Mouse (Mus musculus) limb, embryonic 14.5 days (tissue): Measurements from ENCODE around the gene Scpep1. TPM values are rescaled to one million over a fixed set of nuclear protein-coding genes. Genes with fewer than 3 reads are reported as not detected.

ENCODE experiments used
- ATAC-seq: fragments of 200-750 bp; cut with Nextera tagmentation; 2 replicates; pipeline ENCODE4 v1.8.0; 2017; ENCODE audit warnings: low read depth, moderate number of reproducible peaks, moderate TSS enrichment; ENCODE audit not compliant: low FRiP score
- DNase-seq: peaks from one replicate; pipeline ENCODE4 v3.0.0-alpha.2; 2015; ENCODE audit warnings: low spot score
- H3K27ac ChIP-seq: fragments of 300-500 bp; sonication (generic); replicated peaks from 2 replicates; pipeline ENCODE4 v1.5.1; 2014; ENCODE audit warnings: low read depth, mild to moderate bottlenecking, low read length, moderate library complexity, mixed read lengths
- H3K27me3 ChIP-seq: fragments of 300-500 bp; sonication (generic); 2 replicates; pipeline ENCODE4 v1.6.1; 2014; ENCODE audit warnings: low read length, mixed read lengths; ENCODE audit not compliant: control insufficient read depth, insufficient read depth
- H3K36me3 ChIP-seq: fragments of 300-500 bp; sonication (generic); 2 replicates; pipeline ENCODE4 v1.6.1; 2014; ENCODE audit warnings: mild to moderate bottlenecking, low read length, moderate library complexity, mixed read lengths; ENCODE audit not compliant: control insufficient read depth, insufficient read depth
- H3K4me1 ChIP-seq: fragments of 300-500 bp; sonication (generic); 2 replicates; pipeline ENCODE4 v1.6.1; 2014; ENCODE audit warnings: antibody characterized with exemption, low read length, mixed read lengths; ENCODE audit not compliant: control insufficient read depth, insufficient read depth
- H3K4me2 ChIP-seq: fragments of 300-500 bp; sonication (generic); replicated peaks from 2 replicates; pipeline ENCODE4 v1.6.1; 2014; ENCODE audit warnings: low read depth, mild to moderate bottlenecking, low read length, moderate library complexity; ENCODE audit not compliant: severe bottlenecking
- H3K4me3 ChIP-seq: fragments of 300-500 bp; sonication (generic); replicated peaks from 2 replicates; pipeline ENCODE4 v1.5.1; 2014; ENCODE audit warnings: low read length
- H3K9ac ChIP-seq: fragments of 300-500 bp; sonication (generic); 2 replicates; pipeline ENCODE4 v1.6.1; 2014; ENCODE audit warnings: mild to moderate bottlenecking, low read depth, low read length, moderate library complexity; ENCODE audit not compliant: severe bottlenecking
- H3K9me3 ChIP-seq: fragments of 300-500 bp; sonication (generic); 2 replicates; pipeline ENCODE4 v1.6.1; 2016; ENCODE audit warnings: low read length; ENCODE audit not compliant: control insufficient read depth
- POLR2A ChIP-seq: fragments of 200-500 bp; IDR thresholded peaks from 2 replicates; pipeline ENCODE4 v1.8.0; 2012; ENCODE audit warnings: inconsistent platforms, mild to moderate bottlenecking, moderate library complexity, borderline replicate concordance; ENCODE audit not compliant: insufficient read depth, insufficient read length; ENCODE audit errors: extremely low read depth
- WGBS: fragments of 180-500 bp; shearing (Covaris S2); extraction: QIAGEN DNeasy Blood & Tissue Kit; methylation state at CpG from one replicate; pipeline ENCODE4 v1.1.7; 2014; 5-methylcytosine and 5-hydroxymethylcytosine counted together
- polyA plus RNA-seq, 2 experiments: library from polyadenylated mRNA; depleted of rRNA in 1 of 2; stranded (reverse) in 1 of 2; unstranded in 1 of 2; fragments of >200 nt; fragmentation: Nextera tagmentation in 1 of 2; extraction: Ambion mirVana in 1 of 2; gene quantifications; 2 replicates each; pipeline versions ENCODE4 v1.2.1 to v1.2.3; 2012 to 2014

Gene Scpep1
- polyA plus RNA-seq (2012; rRNA removed) (42.3 and 46.5 TPM in 2 replicates), polyA plus RNA-seq (2014; fragmentation: Nextera tagmentation; extraction: Ambion mirVana) (83.5 and 94.1 TPM in 2 replicates)

DNA sequence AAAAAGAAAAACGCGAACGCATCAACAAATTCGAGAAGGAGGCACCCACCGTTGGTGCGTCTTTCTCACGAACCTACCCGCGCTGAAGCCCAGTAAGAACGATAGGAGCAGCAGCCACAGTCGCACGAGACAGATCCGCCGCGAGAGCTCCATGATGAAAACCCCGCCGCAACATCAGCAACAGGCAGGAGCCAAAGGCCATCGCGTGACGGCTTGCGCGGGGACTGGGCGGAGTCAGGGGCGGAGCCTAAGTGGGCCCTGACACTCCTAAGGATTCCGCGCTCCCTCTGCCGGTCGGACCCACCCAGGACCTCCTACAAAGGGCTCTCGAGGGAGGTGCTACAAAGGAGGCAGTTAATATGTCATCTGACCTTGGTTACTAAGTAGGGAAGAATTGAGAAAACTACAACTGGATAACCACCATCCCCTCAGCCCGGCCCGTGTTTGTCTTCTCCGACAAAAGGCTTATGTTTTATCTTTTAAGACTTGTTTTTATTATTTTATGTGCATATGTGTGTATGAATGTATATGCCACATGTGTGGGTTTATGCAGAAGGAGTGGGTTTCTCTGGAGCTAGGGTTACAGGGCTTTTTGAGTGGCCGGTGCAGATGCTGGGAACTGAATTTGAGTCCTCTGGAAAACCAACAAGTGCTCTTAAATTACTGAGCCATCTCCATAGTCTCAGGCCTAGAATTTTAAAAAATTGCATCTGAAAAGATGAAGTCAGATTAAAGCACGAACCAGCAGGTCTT, at the start of gene Scpep1:
TSS of gene Scpep1 (minus strand) at position 249 of the 753 bp plus-strand sequence.
- H3K4me2 ChIP-seq: peak within 1 kb of the TSS; percentile 51
- H3K4me3 ChIP-seq: peak within 1 kb of the TSS; percentile 45
- H3K27ac ChIP-seq: peak within 1 kb of the TSS; percentile 49
- 4% methylated on average over 34 of the region's 34 CpGs for WGBS
- peak; percentile 82; the same call in 1 of the 2 replicates for TF ChIP-seq POLR2A
- peak; percentile 96 for DNase-seq
- H3K9ac ChIP-seq: peak within 1 kb of the TSS; percentile 52
- peaks cover 11% of the 10 kb centered on the region; the same call in 1 of the 2 replicates for H3K4me1 ChIP-seq
- H3K9me3 ChIP-seq: no peaks in the 10 kb centered on the region
- H3K36me3 ChIP-seq: 0 out of 2 replicates have a peak, but pooled peaks cover 4% of the 10 kb centered on the region
- no peaks in the 10 kb centered on the region for H3K27me3 ChIP-seq
- ATAC-seq: peak; percentile 94

GRCm38 (mm10) chr11:89003726-89004125, 48.5 kb upstream of the Scpep1 start:
- ATAC-seq (no peak), DNase-seq (no peak)
- Histone ChIP-seq H3K4me3 (no peak overlapping the region), H3K36me3 (no peaks in the 10 kb centered on the region), H3K27ac (no peak overlapping the region), H3K9ac (no peak overlapping the region), H3K4me2 (no peak overlapping the region), H3K4me1 (no peaks in the 10 kb centered on the region), H3K9me3 (no peaks in the 10 kb centered on the region), H3K27me3 (peaks cover 16% of the 10 kb centered on the region)
- WGBS: 65% methylated on average over 4 of the region's 4 CpGs
- TF ChIP-seq POLR2A: no peak

- Histone ChIP-seq H3K4me2 (no peak overlapping the region), H3K27me3 (peaks cover 17% of the 10 kb centered on the region), H3K36me3 (no peaks in the 10 kb centered on the region), H3K4me1 (no peaks in the 10 kb centered on the region), H3K27ac (no peak overlapping the region), H3K4me3 (no peak overlapping the region), H3K9ac (no peak overlapping the region), H3K9me3 (no peaks in the 10 kb centered on the region)
- WGBS: 33% methylated on average over 6 of the region's 6 CpGs
- ATAC-seq: no peak
- DNase-seq: no peak
- TF ChIP-seq POLR2A: no peak
Observed at GRCm38 (mm10) chr11:89003078-89003477, 47.8 kb upstream of the Scpep1 start.

DNA sequence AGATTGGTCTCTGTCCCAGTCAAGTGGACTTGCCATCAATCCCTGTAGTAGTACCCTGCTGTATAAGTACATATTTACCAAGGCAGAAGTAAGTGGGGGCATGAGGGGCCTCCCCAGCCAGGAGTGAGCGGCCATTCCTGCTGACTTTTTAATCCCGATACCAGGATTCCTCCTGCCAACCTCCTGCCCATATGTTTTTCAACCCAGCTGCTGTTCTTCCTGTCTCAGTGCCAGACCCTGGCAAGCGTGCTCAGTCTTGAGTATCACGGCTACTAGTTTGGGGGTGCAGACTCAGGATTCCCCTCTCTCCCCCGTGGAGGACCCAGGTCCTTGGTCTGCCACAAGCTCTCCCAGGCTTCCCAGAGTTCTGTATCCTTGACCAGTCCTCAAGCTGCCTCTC, 47.4 kb upstream of the Scpep1 start:
- ATAC-seq (no peak), DNase-seq (no peak)
- no peak for TF ChIP-seq POLR2A
- Histone ChIP-seq H3K4me3 (no peak overlapping the region), H3K27ac (no peak overlapping the region), H3K27me3 (peaks cover 17% of the 10 kb centered on the region), H3K9me3 (no peaks in the 10 kb centered on the region), H3K9ac (no peak overlapping the region), H3K36me3 (no peaks in the 10 kb centered on the region), H3K4me1 (no peaks in the 10 kb centered on the region), H3K4me2 (no peak overlapping the region)
- 85% methylated on average over 5 of the region's 5 CpGs for WGBS

DNA sequence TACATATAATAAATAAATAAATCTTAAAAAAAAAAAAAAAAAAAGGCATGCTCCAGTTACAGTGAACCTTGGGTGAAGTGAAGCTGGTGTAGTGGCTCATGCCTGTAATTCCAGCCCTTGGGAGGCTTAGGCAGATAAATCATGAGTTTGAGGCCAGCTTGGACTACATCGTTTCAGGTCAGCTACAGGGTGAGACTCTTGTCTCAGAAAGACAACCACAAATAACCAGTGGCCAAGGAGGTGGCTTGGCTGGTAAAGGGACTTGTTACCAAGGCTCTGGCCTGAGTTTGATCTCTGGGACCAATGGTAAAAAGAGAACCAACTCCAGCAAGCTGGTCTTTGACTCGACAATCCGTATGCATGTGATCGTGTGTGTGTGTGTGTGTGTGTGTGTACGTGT, 46.8 kb upstream of the Scpep1 start:
- WGBS: 86% methylated on average over 5 of the region's 5 CpGs
- no peak overlapping the region for H3K4me3 ChIP-seq
- ATAC-seq: no peak
- no peak overlapping the region for H3K4me2 ChIP-seq
- H3K4me1 ChIP-seq: no peaks in the 10 kb centered on the region
- H3K9me3 ChIP-seq: no peaks in the 10 kb centered on the region
- H3K27me3 ChIP-seq: peaks cover 17% of the 10 kb centered on the region
- H3K27ac ChIP-seq: no peak overlapping the region
- H3K9ac ChIP-seq: no peak overlapping the region
- DNase-seq: no peak
- TF ChIP-seq POLR2A: no peak
- no peaks in the 10 kb centered on the region for H3K36me3 ChIP-seq
